Mouse (Mus musculus) spleen, adult 18-20 months (tissue): ENCODE results near the gene C1galt1.

ENCODE experiments used
- DNase-seq, 2 experiments: peaks; one replicate each; pipeline ENCODE4 v3.0.0; 2022; ENCODE audit warnings: mixed read lengths in 2 of 2

Gene C1galt1

DNA sequence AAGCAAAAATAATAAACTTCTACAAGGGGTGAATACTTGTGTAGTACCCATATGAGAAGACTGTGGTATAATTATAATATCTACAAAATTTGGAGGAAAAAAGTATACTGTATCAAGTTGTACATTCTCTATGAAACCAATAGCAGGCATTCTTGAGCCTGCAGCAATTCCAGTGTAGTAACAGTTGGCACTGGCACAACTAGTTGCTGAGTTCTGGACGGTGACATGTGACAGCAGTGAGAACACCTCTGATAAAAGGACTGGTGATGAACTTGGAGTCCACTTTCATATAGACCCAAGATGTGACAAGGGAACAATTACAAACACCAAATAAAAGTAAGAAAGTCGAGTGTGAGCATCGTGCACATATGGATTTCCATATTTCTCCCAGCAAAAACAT lies 14.5 kb downstream of the C1galt1 start:
- no peak for DNase-seq

GRCm38 (mm10) chr6:7861033-7861432 lies 16.4 kb downstream of the C1galt1 start:
- DNase-seq = no peak

DNA sequence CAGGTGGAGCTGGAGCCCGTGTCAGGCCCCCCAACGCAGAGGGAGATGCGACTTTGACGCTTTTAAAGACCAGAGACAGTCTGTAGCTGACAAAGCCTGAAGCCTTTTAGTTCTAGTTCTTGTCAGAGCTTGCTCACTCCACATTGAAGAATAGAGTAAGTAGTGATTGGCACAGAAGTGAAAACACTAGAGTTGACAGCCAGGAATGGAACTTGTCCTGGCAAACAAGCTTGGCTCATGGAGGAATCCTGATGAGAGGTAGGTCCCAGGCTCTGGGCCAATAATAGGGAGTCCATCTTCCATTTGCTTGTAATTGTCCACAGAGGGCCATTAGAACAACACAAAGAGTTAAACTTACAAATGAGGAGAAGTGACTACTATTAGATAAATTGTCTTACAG lies 18.7 kb downstream of the C1galt1 start:
- no peak for DNase-seq

DNA sequence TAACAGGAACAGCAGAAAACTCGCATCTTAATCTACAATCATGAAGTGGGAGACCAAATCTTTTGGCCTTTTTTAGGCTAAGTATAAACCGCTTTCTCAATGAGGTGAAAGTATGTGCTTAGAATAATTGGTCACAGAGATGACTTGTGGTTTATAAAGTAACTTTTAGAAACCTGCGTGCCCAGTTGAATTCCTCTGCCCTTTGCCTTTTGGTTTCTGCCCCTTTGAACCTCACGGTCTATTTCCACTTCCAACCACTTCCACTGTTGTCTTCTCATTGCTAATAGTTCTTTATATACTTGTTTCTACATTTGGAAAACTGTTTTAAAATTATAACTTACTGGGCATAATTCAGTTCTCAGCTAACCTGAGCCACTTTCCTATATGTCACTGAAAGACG lies 32.2 kb downstream of the C1galt1 start:
- DNase-seq = no peak

DNA sequence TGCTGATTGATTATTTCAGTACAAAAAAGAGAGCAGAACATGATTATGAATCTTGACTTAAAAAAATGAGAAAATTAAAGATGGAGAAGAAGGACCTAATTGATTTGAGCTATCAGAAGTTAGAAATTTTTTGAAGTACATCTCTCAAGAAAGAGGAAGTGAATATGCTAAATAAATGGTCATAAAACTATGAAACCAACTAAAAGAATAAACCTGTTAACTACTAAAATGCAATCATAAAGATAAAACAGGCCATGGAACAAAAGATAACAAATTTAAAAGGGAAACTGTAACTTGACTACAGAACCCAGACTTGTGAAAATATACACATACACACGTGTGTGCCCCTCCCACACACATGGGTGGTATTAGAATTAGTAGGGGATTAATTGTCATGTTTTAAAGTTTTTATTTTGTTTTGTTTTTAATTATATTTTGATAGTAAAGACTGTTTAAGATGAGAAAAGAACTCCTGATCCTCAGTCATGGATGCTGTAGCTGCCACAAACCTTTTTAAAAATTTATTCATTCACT lies 37.0 kb downstream of the C1galt1 start:
- DNase-seq = no peak

DNA sequence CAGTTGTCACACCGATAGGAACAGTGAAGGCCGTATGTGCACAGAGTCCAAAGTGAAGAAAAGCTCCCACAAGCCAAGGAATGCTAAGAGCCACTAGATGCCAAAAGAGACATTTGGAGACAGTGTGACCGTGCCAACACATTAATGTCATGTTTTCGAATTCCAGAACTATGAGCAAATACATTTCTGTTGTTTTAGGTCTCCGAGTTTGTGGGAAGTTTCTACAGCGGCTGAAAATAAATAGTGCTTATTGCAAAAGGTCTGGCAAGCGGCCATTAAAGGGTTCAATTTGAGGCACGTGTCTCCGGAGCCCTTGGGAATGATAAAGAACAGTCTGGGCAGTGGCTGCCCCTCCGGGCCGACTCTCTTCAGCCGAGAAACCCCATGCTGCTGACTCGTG lies 37.9 kb downstream of the C1galt1 start:
- DNase-seq = no peak

GRCm38 (mm10) chr6:7885994-7886684 lies 41.5 kb downstream of the C1galt1 start:
- no peak for DNase-seq

GRCm38 (mm10) chr6:7886685-7887004 lies 42.0 kb downstream of the C1galt1 start:
- DNase-seq = no peak

- no peak for DNase-seq
Observed at GRCm38 (mm10) chr6:7896339-7896738, 51.7 kb downstream of the C1galt1 start.

DNA sequence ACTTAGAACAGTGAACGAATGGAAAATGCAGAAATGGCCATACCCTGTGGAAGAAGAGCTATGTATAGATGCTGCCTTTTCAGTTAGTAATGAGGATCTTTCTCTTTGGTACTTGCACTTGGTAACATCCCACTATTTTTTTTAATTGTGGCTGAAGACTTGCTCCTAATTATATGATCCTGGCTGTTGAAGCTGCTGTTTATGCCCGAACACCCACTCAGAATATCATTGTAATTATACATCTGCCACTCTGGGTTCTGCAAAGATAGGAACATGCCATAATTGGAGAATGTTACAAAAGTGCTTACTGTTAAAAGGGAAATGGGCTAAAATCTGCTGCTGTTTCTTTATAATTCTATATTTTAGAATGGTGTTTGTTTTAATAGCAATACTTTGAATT lies 67.4 kb downstream of the C1galt1 start:
- DNase-seq = no peak
